Mouse (Mus musculus) liver (tissue): ENCODE results near the gene Stox2.

Experiments
- DNase-seq: peaks from one replicate; pipeline ENCODE4 v3.0.0-alpha.2; 2020; ENCODE audit warnings: mixed read lengths

The Stox2 gene

GRCm38 (mm10) chr8:47288131-47288865, 157.9 kb downstream of the Stox2 start:
- DNase-seq: peak; percentile 27

GRCm38 (mm10) chr8:47287641-47288130, 158.5 kb downstream of the Stox2 start:
- peak; percentile 17 for DNase-seq

- no peak for DNase-seq
Observed at GRCm38 (mm10) chr8:47287201-47287621, 159.0 kb downstream of the Stox2 start.

- DNase-seq: no peak
Observed at GRCm38 (mm10) chr8:47286081-47286700, 160.0 kb downstream of the Stox2 start.

- no peak for DNase-seq
Observed at GRCm38 (mm10) chr8:47285435-47285834, 160.7 kb downstream of the Stox2 start.

- DNase-seq: no peak
Observed at GRCm38 (mm10) chr8:47284329-47285326, 161.5 kb downstream of the Stox2 start.

GRCm38 (mm10) chr8:47279898-47280297, 166.3 kb downstream of the Stox2 start:
- DNase-seq: no peak

GRCm38 (mm10) chr8:47278211-47278610, 168.0 kb downstream of the Stox2 start:
- DNase-seq: no peak

- DNase-seq: no peak
Observed at GRCm38 (mm10) chr8:47268931-47269330, 177.2 kb downstream of the Stox2 start.

GRCm38 (mm10) chr8:47268062-47268822, 177.9 kb downstream of the Stox2 start:
- DNase-seq: no peak

GRCm38 (mm10) chr8:47263070-47263843, 182.9 kb downstream of the Stox2 start:
- DNase-seq: no peak

GRCm38 (mm10) chr8:47260751-47261474, 185.2 kb downstream of the Stox2 start:
- DNase-seq: no peak

GRCm38 (mm10) chr8:47250832-47251231, 195.3 kb downstream of the Stox2 start:
- DNase-seq: no peak

- no peak for DNase-seq
Observed at GRCm38 (mm10) chr8:47245116-47245515, 201.0 kb downstream of the Stox2 start.

GRCm38 (mm10) chr8:47244202-47244601, 202.0 kb downstream of the Stox2 start:
- DNase-seq: no peak

- no peak for DNase-seq
Observed at GRCm38 (mm10) chr8:47243631-47244030, 202.5 kb downstream of the Stox2 start.

- no peak for DNase-seq
Observed at GRCm38 (mm10) chr8:47243016-47243630, 203.0 kb downstream of the Stox2 start.

- peak; percentile 22 for DNase-seq
Observed at GRCm38 (mm10) chr8:47242207-47243004, 203.8 kb downstream of the Stox2 start.

GRCm38 (mm10) chr8:47241421-47242078, 204.6 kb downstream of the Stox2 start:
- no peak for DNase-seq
